Mouse (Mus musculus) NIH3T3 (cell line): ENCODE data around the gene Dock6.
A peak's percentile ranks its signal among the peaks of the same experiment; 100 is the strongest.
"Not testable (repeated sequence)": the region's sequence is repeated elsewhere in the genome, so short reads cannot be mapped to it uniquely, and the experiment has no call there.

Experiments used
- DNase-seq: peaks from one replicate; pipeline ENCODE4 v3.0.0-alpha.2; 2012; ENCODE audit warnings: low read depth

Gene Dock6

GRCm38 (mm10) chr9:21781657-21782468 is 70.6 kb downstream of the Dock6 start:
- peak; percentile 26 for DNase-seq

- no peak for DNase-seq
Measured at GRCm38 (mm10) chr9:21777726-21778125, 74.7 kb downstream of the Dock6 start.

- DNase-seq = no peak
Measured at GRCm38 (mm10) chr9:21774353-21774752, 78.1 kb downstream of the Dock6 start.

- DNase-seq = not testable (repeated sequence)
Measured at GRCm38 (mm10) chr9:21773396-21773795, 79.0 kb downstream of the Dock6 start.

- peak; percentile 32 for DNase-seq
Measured at GRCm38 (mm10) chr9:21769558-21770183, 82.8 kb downstream of the Dock6 start.

- DNase-seq = peak; percentile 78
Measured at GRCm38 (mm10) chr9:21768511-21769411, 83.7 kb downstream of the Dock6 start.

- peak; percentile 85 for DNase-seq
Measured at GRCm38 (mm10) chr9:21767896-21768295, 84.5 kb downstream of the Dock6 start.

GRCm38 (mm10) chr9:21764084-21764999 is 88.1 kb downstream of the Dock6 start:
- no peak for DNase-seq

- DNase-seq = no peak
Measured at GRCm38 (mm10) chr9:21762135-21762534, 90.3 kb downstream of the Dock6 start.

GRCm38 (mm10) chr9:21760155-21761088 is 92.0 kb downstream of the Dock6 start, which contains the start of gene Spc24:
Gene Spc24 (minus strand): TSS chr9:21760303.
- peak; percentile 96 for DNase-seq

- no peak for DNase-seq
Measured at GRCm38 (mm10) chr9:21759718-21760117, 92.7 kb downstream of the Dock6 start.

GRCm38 (mm10) chr9:21758576-21759529 is 93.6 kb downstream of the Dock6 start:
- DNase-seq = no peak

GRCm38 (mm10) chr9:21754516-21755321 is 97.7 kb downstream of the Dock6 start:
- DNase-seq = no peak

GRCm38 (mm10) chr9:21754003-21754402 is 98.4 kb downstream of the Dock6 start:
- peak; percentile 96 for DNase-seq

- peak; percentile 63 for DNase-seq
Measured at GRCm38 (mm10) chr9:21752252-21752792, 100.1 kb downstream of the Dock6 start.

- peak; percentile 90 for DNase-seq
Measured at GRCm38 (mm10) chr9:21751347-21751746, 101.1 kb downstream of the Dock6 start.

- peak; percentile 29 for DNase-seq
Measured at GRCm38 (mm10) chr9:21750370-21750769, 102.1 kb downstream of the Dock6 start.
